Mouse (Mus musculus) layer of hippocampus, adult 9-11 months (tissue): ENCODE data around the gene 4930432K21Rik.

Source experiments
- DNase-seq: peaks from one replicate; pipeline ENCODE4 v3.0.0; 2022

Gene 4930432K21Rik

DNA sequence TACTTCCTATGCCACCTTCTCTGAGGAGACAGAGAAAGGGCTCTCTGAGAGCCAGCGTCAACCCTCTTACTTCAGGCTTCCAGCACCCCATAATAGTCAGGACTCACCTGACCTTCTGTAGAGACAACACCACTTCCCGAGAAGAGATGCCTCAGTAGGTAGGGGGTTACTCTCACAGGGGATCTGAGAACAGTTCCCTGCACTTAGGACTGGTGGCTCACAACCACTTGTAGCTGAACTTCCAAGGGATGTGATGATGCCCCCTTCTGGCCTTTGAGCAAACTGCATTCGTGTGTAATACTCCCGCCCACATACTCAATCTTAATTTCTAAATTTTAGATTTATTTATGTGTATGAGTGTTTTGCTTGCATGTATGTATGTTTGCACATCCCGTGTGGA is 45.7 kb downstream of the 4930432K21Rik start:
- DNase-seq: no peak

DNA sequence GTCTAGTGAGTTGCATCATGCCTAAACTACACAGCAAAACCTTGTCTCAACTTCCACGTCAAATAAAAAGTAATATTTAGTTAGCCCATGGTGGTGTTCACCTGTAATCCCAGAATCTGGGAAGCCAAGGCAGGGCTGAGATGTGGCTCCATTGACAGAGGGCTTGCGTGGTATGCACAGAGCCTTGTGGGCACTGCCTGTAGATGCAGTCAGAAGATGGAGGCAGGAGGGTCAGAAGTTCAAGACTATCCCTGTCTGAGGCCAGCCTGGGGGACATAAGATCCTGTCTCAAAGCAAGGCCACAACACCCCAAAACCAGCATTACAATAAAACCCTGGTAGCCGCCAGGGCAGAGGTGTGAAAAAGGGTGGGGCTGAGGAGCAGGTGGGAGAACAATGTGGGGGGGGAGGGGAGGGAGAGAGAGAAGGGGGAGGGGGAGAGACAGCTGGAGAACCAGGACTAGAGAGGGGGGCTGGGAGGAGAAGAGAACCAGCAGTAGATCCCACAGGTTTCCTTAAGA is 46.5 kb downstream of the 4930432K21Rik start:
- DNase-seq: no peak

DNA sequence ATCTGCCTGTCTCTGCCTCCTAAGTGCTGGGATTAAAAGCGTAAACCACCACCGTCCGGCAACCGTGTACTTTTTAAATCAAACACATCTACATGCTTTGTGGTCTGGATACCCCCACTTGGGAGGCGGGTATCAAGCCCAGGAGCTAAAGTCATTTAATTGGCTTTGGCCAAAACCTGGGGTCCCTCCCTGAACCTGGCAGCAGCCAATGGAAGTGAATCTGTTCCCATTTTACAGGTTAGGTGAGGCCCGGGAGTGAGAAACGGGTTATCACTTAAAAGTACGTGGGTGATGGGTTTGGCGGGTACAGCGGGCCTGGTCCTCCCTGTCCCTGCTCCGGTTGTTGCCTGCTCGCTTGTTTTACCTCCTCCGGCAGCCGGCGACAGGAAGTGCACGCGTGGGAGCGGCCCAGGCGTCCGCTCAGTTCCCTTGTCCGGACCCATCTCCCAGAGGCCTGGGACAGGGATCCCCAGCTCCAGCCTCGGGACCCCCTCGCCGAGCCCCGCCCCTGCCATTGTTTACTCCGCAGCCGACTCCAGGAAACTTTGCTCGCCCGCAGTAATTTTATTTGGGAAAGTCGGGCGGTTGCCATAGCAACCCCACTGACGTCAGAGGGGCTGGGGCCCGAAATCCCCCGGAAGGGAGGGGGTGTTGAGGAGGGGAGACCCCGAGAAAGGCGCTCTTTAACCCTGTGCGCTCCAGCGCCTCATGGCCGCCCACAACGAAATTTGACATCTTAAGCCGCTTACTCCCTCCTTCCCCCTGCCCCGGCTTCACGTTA is 49.5 kb downstream of the 4930432K21Rik start:
- peak; percentile 58 for DNase-seq

DNA sequence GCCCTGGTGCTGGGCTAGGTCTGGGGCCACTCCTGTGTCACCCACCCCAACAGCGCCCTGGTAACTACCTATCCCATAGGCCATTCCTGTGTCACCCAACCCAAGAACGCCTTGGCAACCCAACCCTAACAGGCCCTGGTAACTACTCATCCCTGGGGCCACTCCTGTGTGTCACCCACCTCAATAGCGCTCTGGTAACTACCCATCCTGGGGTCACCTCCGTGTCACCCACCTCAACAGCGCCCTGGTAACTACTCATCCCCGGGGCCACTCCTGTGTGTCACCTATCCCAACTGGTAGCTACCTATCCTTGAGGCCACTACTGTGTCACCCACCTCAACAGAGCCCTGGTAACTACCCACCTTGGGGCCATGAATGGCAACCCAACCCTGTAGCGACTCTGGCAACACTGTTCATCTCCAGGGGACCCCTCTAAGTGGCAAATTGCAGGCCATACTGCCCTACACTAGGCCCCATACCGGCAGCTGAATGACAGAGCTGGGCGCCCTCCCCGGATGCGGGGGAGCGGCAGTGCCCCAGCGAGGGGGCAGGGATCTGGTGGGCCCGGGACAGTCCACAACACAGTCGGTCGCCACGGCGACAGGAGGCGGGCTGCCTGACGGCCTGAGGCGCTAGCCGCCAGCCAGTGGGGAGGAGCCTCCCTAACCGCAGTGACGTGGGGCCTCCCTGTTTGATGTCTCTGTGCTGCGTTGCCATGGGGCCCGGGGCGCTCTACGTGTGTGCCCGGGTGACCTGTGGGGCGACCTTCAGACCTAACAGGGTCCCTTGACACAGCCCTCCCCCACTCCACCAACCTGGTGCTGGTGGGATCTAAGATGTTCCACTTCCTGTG is 50.3 kb downstream of the 4930432K21Rik start:
- peak; percentile 89 for DNase-seq

DNA sequence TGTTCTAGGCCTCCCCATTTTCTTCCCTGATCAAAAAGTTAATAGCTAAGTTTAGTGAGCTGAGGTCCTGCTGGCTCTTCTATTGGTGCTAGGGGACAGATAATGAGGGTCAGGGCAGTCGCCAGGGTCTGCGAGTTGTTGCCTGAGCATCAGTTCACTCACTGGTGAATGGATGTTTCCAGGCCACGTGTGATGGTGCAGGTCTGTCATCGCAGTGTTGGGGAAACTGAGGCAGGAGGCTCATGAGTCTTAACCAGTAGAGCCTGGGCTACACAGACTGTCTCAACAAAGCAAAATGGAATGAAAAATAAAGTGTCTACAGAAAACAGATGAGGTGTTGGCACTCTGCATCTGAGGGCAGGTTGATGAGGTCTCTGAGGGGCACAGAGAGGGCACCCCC is 51.0 kb downstream of the 4930432K21Rik start:
- no peak for DNase-seq

DNA sequence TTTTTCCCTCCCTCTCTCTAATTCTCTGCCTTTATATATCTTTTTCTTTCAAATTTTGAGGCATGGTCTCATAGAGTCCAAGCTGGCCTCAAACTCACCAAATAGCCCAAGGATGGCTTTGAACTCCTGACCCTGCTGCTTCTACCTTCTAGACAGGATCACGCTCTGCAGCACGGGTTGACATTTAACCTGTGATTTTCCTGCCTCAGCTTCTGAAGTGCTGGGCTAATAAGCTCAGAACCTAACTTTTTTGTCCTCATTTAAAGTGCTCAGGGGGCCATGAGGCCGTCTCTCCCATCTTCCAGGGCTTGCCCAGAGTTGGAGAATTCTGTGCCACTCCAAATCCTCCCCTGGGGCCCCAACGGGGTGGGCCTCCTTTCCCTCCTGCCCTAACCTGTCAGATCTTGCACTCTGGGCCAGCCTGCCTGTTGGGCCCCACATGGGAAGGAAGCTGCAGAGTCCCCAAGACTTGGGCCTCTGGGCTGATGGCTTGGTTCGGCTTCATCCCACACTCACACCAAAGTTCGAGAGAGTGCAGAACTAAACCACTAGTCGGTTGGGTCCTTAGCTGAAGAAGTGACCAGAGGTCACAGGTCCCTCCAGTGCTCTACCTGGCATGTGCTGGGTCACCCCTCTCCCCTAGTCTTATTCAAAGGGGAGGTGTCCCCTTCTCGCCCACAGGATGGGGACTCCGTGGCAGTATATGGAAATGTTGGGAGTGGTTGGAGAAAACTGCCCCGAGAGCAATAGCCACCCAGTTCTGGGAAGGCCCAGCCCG is 51.7 kb downstream of the 4930432K21Rik start:
- no peak for DNase-seq

DNA sequence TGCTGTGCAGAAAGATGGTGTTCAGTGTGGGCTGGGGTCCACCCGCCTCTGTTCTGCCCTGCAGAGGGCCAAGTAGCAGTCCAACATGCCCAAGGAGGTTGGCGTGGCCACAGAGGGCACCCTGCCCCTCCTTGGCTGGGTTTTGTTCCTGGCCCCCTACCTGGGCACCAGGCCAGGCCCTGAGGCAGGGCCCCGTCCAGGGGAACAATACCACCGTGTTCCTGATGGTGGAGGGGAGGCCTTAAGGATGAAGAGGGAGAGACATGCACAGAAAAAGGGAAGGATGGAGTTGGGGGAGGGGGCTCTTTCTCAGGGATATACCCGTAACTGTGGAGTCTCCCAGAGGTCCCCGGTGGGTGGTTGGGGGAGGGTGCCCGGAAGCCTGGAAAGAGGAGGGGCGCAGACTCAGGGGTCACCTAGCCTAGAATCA is 52.3 kb downstream of the 4930432K21Rik start:
- no peak for DNase-seq

DNA sequence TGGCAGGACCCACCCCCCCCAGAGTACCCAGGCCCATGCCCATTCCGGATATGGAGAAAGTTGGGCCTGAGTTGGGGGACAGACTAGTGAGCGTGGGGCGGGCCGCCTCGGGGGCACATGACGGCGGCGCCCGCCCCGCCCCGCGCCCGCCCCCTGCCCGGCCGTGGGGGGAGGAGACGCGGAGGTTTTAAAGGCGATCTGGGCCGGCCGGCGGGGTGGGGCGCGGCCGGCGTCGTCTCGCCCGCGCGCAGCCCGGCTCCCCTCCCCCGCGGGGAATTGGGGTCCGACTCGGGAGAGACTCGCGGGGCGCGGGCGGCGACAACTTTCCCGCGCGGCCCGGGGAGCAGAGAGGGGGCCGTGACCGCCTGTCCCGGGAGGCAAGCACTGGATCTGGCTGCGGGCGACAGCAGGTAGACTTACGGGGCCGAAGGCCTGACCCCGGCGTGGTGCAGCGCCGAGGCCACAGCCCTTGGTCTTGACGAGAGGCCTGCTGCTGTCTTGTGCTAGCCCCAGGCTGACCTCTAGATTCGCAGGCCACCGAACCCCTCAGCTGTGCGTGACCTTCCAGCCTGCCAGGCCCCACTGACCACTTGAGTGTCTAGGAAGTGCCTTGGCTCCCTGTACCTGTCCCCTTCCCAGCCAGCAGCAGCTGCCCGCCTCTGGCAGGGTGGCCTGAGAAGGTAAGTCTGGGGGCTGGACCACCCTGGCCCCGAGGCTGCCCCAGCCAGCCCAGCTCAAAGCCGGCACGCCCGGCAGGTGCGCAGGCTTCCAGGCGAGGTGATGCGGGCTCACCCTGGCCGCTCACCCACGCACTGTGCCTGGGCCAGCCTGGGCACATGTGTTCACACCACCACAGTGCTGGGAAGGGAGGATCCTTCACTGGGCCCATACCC is 53.1 kb downstream of the 4930432K21Rik start:
- DNase-seq: peak; percentile 64

DNA sequence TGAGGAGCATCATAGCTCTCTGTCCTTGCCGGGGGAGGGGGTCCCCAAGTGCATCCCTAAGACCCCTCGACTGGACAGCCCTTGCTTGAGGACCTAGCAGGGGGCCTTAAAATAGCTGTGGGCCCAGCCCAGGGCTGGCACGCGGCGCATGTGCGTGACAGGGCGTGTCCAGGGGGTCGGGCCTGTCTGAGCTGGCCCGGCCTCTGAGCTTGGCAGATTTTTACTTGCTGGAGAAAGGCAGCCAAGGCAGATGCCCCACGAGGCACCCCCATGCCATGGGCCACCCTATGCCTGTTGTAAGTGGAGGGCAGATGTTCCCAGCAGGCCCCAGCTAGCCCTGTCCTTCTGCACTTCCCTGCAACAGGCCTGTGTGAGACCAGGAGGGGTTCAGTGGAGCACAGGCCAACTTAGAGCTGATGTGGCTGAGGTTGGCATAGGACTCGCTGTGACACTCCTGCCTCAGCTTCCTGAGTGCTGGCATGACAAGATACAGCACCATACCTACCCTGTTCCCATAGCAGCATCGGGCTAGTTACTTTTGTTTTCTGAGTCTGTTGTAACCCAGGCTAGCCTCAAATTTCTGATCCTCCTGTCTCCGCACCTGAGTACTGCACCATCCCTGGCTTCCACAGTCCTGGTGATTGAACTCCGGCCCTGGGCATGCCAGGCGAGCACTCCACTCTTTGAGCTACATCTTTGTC is 53.9 kb downstream of the 4930432K21Rik start:
- peak; percentile 72 for DNase-seq

DNA sequence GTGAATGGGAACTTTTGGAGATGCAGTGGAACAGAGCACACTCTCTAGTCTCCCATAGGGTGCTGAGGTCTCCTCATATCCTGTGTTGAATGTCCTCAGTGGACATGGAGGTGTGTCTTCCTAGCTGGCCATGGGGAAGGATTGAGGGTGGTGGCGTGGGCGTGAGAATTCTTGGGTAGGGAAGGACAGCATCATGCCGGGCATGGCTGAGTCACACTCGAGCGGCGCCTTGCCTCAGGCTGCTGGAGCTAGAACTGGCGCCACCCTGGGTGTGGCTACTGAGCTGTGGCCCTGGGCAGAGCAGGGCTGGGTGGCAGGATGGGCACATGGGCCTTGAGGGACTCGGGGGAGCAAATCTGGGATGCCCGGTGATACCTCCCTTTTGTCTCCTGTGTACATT is 54.6 kb downstream of the 4930432K21Rik start:
- DNase-seq: no peak

DNA sequence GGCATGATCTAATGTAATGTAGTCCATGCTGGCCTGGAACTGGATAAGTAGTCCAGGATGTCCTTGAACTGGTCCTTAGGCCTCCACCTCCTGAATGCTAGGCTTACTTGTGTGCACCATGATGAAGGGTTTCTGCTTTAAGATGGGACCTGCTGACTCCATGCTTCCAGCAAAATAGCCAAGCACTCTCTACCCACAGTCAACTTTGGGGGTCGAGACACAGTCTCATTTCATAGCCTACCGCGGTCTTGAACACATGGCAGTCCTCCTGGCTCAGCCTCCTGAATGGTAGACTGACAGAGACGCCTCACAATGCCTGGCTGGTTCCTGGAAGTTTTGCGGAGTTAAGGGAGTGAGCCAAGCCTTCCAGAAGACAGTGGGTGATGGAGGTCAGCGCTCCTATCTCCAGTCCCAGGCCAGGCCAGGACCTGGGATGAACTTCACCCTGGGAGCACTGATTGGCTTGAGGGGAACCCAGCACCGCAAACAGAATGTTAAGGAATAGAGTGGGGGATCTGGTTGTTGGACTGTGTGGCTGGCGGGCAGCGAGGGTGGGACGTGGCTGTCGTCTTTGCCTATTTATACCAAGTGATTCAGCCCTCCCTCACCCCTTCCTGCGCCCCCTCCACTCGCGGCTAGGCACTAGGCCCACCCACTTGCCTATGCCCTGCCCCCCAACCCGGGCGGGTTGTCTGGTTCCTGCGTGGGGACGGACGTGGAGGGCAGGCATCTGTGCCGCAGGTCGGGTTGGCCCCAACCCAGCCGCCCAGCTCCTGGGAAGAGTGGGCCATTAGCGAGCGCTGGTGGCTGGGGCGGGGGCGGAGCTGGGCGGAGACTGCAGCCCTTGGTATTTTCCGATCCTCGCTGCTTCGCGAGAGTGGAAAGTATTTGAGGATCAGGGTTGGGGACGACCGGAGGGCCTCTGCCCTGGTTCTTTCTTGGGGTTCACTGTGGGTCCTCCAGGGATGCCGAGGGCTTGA is 55.4 kb downstream of the 4930432K21Rik start:
- DNase-seq: peak; percentile 77

DNA sequence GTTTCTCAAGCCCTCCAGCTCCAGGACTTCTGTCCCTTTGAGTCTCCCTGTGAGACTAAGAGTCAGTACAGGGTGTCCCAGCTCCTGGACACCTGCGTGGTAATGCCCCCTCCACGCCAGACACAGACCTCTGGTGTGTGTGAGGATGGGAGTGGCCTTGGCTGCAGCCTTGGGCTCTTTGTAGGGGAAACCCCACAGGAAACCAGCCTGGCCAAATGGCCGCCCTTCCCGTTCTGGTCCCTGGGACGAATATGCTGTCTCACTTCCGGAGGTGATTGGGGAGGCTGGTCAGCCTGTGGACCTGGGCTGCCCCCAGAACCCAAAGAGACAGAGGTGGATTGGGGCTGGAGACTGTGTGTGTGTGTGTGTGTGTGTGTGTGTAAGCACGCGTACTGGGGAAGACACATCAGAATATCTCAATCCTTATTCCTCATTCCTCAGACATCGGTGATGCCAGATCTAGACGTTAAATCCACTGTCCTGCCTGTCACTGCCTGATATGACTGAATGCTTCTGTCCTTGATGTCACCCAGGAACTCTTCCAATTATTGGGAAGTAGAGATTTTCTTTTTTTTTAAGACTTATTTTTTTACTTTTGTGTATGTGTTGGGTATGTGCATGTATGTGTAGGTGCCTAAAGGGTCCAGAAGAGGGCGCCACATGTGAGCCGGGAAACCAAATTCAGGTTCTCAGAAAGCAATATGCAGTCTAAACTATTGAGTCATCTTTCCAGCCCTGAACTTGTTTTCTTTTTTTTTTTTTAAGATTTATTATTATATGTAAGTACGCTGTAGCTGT is 56.3 kb downstream of the 4930432K21Rik start:
- peak; percentile 72 for DNase-seq

DNA sequence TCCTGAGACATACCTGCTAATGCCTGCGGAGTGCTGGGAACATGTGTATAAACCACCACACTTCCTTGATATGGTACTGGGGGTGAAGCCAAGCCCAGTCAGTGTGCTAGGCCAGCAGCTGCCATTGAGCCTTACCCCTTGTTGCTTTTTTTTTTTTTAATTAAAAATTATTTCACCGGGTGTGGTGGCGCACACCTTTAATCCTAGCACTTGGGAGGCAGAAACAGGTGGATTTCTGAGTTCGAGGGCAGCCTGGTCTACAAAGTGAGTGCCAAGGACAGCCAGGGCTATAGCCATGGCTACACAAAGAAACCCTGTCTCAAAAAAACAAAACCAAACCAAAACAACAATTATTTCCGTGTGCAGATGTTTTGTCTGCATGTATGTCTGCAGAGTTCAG is 57.2 kb downstream of the 4930432K21Rik start:
- no peak for DNase-seq

DNA sequence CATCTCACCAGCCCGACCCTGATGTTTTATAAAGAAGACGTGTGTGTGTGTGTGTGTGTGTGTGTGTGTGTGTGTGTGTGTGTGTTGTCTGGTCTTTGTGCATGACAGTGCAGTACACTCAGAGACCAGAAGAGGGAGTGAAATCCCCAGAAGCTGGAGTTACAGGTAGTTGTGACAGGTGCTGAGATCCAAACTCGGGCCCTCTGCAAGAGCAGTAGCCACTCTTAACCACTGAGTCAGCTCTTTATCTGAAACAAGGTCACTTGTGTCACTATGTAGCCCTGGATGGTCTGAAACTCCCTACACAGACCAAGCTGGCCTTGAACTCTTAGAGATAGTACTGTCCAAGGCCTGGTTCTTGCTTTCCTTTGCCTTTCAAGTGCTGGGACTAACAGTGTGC is 58.8 kb downstream of the 4930432K21Rik start:
- DNase-seq: no peak

DNA sequence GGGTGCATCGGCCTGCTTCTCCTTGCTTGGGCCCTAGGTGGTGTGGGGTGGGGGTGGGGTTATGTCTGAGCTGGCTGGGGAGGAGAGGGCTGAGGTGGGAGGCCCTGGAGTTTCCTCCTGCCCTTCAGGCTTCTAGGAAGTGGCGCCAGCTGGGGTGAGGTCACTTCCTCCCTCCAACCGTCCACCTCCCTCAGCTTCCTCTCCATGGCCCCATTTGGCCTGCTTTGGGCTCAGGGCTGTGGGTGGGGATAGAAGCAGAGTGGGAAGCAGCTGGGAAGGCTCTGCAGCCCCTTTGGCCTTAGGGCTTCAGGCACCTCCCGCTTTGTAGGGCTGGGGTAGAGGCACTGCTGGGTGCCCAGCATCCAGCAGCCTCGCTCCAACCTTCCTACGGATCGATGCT is 60.0 kb downstream of the 4930432K21Rik start:
- no peak for DNase-seq

DNA sequence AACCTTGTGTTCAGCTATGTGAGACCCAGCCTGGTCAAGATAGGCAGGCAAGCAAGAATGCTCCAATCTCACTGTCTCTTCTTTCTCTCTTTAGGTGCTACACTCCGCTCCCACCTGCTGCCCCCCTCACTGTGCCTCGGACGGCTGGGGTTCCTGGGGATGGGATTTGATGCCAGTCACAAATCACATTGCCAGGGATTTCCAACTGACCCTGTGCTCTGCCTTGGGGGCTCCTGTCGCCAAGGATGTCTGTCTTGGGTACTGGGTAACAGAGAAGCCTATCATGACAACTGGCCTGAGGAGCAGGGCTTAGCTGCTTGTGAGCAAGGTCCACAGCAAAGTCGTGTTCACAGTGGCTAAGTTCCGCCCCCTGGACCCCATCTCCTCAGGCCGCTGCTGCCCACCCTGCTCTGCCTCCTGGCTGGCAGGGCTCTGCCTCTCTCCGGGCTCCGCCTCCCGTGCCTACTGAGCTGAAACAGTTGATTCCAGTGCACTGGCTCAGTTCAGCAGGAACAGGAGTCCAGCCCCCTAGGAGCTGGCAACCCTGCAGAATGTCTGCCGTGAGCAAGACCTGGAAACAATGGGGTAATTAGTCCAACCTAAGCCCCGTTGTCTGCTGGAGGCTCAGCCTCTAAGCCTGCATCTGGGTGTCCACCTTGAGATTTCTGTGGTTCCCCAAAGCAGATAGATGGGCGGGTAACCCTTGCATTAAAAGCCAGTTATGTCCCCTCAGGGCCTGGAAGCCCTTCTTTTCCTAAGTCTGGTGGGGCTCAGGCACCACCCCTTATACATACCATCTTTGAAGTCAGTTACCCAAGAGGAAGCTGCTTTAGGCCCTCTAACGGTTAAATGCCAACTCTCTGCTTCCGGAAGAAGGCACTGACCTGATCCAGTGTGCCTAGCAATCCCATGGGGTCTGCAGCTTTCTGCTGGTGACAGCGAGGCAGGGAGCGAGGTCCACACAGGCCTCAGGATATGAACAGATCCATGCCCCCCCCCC is 60.9 kb downstream of the 4930432K21Rik start:
- no peak for DNase-seq

DNA sequence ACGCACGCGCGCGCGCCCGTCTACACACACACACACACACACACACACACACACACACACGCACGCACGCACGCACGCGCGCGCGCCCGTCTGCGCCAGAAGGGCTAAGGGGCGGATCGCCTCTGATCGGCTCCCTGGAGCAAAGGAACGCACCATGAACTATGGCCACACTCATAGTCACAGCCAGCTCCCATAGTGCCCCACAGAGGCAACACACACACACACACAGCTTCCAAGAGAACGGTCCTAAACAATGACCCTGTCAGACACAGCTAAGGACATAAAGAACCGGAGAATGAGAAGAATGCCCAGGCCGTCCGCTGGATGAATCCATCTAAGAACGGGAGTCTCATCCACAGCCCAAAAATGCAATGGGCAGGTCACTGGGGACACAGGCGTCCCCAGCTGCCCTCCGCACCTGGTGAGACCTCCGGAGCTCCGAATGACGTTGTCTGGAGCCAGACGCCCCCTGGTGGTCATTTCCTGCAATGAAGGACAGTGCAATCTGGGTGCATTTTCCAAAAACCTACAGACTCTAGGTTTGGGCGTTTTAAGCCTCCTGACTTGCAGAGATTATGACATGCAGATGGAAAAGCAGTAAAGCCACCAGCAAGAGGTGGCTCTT is 62.5 kb downstream of the 4930432K21Rik start:
- peak; percentile 70 for DNase-seq
